Mouse (Mus musculus) CH12.LX (cell line): ENCODE measurements around the gene Sowahc. TPM values are rescaled to one million over a fixed set of nuclear protein-coding genes. Genes with fewer than 3 reads are reported as not detected.

ENCODE experiments used
- DNase-seq: peaks from one replicate; pipeline ENCODE4 v3.0.0-alpha.2; 2013; ENCODE audit errors: extremely low read depth
- H3K27ac ChIP-seq: 2 replicates; pipeline ENCODE4 v1.5.1; 2012; ENCODE audit warnings: low read depth, mild to moderate bottlenecking, control low read depth, moderate library complexity; ENCODE audit not compliant: insufficient read depth
- H3K27me3 ChIP-seq: replicated peaks from 2 replicates; pipeline ENCODE3; 2012; ENCODE audit warnings: inconsistent platforms
- H3K36me3 ChIP-seq, 2 experiments: replicated peaks in 1 of 2; 2 replicates each; pipeline versions ENCODE3 to v1.6.1; 2012; ENCODE audit warnings: inconsistent platforms in 1 of 2, low read length in 1 of 2, mild to moderate bottlenecking in 1 of 2, mixed read lengths in 1 of 2, moderate library complexity in 1 of 2; ENCODE audit not compliant: control insufficient read depth in 1 of 2, insufficient read depth in 1 of 2
- H3K4me1 ChIP-seq, 2 experiments: 2 replicates each; pipeline ENCODE4 v1.6.1; 2012; ENCODE audit warnings: inconsistent platforms in 1 of 2, moderate library complexity in 1 of 2; ENCODE audit not compliant: insufficient read depth in 2 of 2, control insufficient read depth in 1 of 2
- H3K4me2 ChIP-seq: 2 replicates; pipeline ENCODE4 v1.6.1; 2012; ENCODE audit warnings: low read depth, mild to moderate bottlenecking, control low read depth; ENCODE audit not compliant: poor library complexity, insufficient read depth, severe bottlenecking
- H3K4me3 ChIP-seq, 3 experiments: fragments of 150-350 bp in 1 of 3; sonication (generic) in 1 of 3; replicated peaks in 1 of 3; 2 replicates each; pipeline versions ENCODE3 to v1.5.1; 2011 to 2012; ENCODE audit warnings: low read depth in 2 of 3, low read length in 2 of 3, mild to moderate bottlenecking in 2 of 3, moderate library complexity in 2 of 3, control low read depth in 1 of 3, improper control_type of control experiment in 1 of 3, inconsistent platforms in 1 of 3, mixed read lengths in 1 of 3; ENCODE audit not compliant: poor library complexity in 1 of 3
- H3K79me2 ChIP-seq: replicated peaks from 2 replicates; pipeline ENCODE4 v1.6.1; 2012; ENCODE audit warnings: mild to moderate bottlenecking, moderate library complexity; ENCODE audit not compliant: control insufficient read depth, poor library complexity, insufficient read depth, severe bottlenecking; ENCODE audit errors: extremely low read depth
- H3K9ac ChIP-seq: 2 replicates; pipeline ENCODE4 v1.6.1; 2012; ENCODE audit warnings: low read depth, mild to moderate bottlenecking, control low read depth, moderate library complexity; ENCODE audit not compliant: insufficient read depth
- H3K9me3 ChIP-seq: replicated peaks from 2 replicates; pipeline ENCODE3; 2012; ENCODE audit warnings: low read length, inconsistent platforms, mixed read lengths
- CTCF ChIP-seq, 2 experiments: IDR thresholded peaks in 1 of 2; conservative IDR thresholded peaks in 1 of 2; 2 replicates each; pipeline ENCODE4 v1.5.1; 2011 to 2012; ENCODE audit warnings: low read depth in 2 of 2, low read length in 2 of 2, improper control_type of control experiment in 1 of 2, inconsistent platforms in 1 of 2, mild to moderate bottlenecking in 1 of 2, moderate library complexity in 1 of 2
- E2F4 ChIP-seq: IDR thresholded peaks from 2 replicates; pipeline ENCODE4 v1.6.1; 2011; ENCODE audit warnings: low read depth, low read length, improper control_type of control experiment; ENCODE audit not compliant: insufficient replicate concordance
- ELF1 ChIP-seq: IDR thresholded peaks from 2 replicates; pipeline ENCODE4 v1.6.1; 2014; ENCODE audit warnings: low read depth, mild to moderate bottlenecking, inconsistent platforms, low read length, improper control_type of control experiment
- EP300 ChIP-seq: IDR thresholded peaks from 2 replicates; pipeline ENCODE4 v1.6.1; 2011; ENCODE audit warnings: low read length, improper control_type of control experiment
- GABPA ChIP-seq: IDR thresholded peaks from 2 replicates; pipeline ENCODE4 v1.6.1; 2012; ENCODE audit warnings: low read depth, low read length, improper control_type of control experiment, inconsistent platforms; ENCODE audit not compliant: insufficient replicate concordance
- HCFC1 ChIP-seq: IDR thresholded peaks from 2 replicates; pipeline ENCODE4 v1.6.1; 2012; ENCODE audit warnings: low read depth, mild to moderate bottlenecking, inconsistent platforms, low read length, improper control_type of control experiment
- KAT2A ChIP-seq: IDR thresholded peaks from 2 replicates; pipeline ENCODE4 v1.6.1; 2012; ENCODE audit warnings: low read length, improper control_type of control experiment, inconsistent platforms; ENCODE audit not compliant: insufficient replicate concordance
- MAFK ChIP-seq: IDR thresholded peaks from 2 replicates; pipeline ENCODE4 v1.6.1; 2011; ENCODE audit warnings: low read length, improper control_type of control experiment; ENCODE audit not compliant: insufficient replicate concordance
- MAX ChIP-seq: IDR thresholded peaks from 2 replicates; pipeline ENCODE4 v1.6.1; 2011; ENCODE audit warnings: low read length, improper control_type of control experiment
- MAZ ChIP-seq: IDR thresholded peaks from 2 replicates; pipeline ENCODE4 v1.6.1; 2012; ENCODE audit warnings: low read depth, mild to moderate bottlenecking, inconsistent platforms, low read length, improper control_type of control experiment, moderate library complexity
- MXI1 ChIP-seq: IDR thresholded peaks from 2 replicates; pipeline ENCODE4 v1.6.1; 2011; ENCODE audit warnings: mild to moderate bottlenecking, low read depth, low read length, improper control_type of control experiment
- PAX5 ChIP-seq: IDR thresholded peaks from 2 replicates; pipeline ENCODE4 v1.6.1; 2012; ENCODE audit warnings: low read length, inconsistent platforms, mixed read lengths
- POLR2AphosphoS2 ChIP-seq: IDR thresholded peaks from 2 replicates; pipeline ENCODE4 v1.6.1; 2011; ENCODE audit warnings: low read depth, low read length, improper control_type of control experiment
- RCOR1 ChIP-seq: conservative IDR thresholded peaks from 2 replicates; pipeline ENCODE4 v1.6.1; 2012; ENCODE audit warnings: low read depth, mild to moderate bottlenecking, inconsistent platforms, low read length, improper control_type of control experiment
- TBP ChIP-seq: conservative IDR thresholded peaks from 2 replicates; pipeline ENCODE4 v1.6.1; 2011; ENCODE audit warnings: low read depth, low read length, improper control_type of control experiment
- ZC3H11A ChIP-seq: IDR thresholded peaks from 2 replicates; pipeline ENCODE4 v1.6.1; 2012; ENCODE audit warnings: low read depth, mild to moderate bottlenecking, inconsistent platforms, low read length, improper control_type of control experiment
- ZMIZ1 ChIP-seq: IDR thresholded peaks from 2 replicates; pipeline ENCODE4 v1.6.1; 2012; ENCODE audit warnings: low read depth, mild to moderate bottlenecking, inconsistent platforms, low read length, improper control_type of control experiment
- ZNF384 ChIP-seq: IDR thresholded peaks from 2 replicates; pipeline ENCODE4 v1.6.1; 2012; ENCODE audit warnings: low read depth, low read length, improper control_type of control experiment, inconsistent platforms
- dilution Hi-C: fragments of 300-500 bp; cut with MboI; formaldehyde crosslinking; loops from 2 replicates; pipeline ENCODE4 v1.14.3; 2020; ENCODE audit warnings: low sequenced_read_pairs; ENCODE audit not compliant: extremely low pct_unique_long_range_greater_than_20kb, extremely low pct_ligation_motif_present
- in situ Hi-C: fragments of 300-500 bp; cut with MboI; formaldehyde crosslinking; loops from 3 replicates; pipeline ENCODE4 v1.14.3; 2019; ENCODE audit warnings: low sequenced_read_pairs, low pct_ligation_motif_present, low pct_unique_long_range_greater_than_20kb, mixed read lengths
- polyA plus RNA-seq: library from polyadenylated mRNA; unstranded; fragments of >175 nt; gene quantifications from 2 replicates; pipeline ENCODE4 v1.2.1, GENCODE M21; 2012; ENCODE audit warnings: low read depth; ENCODE audit not compliant: insufficient read length
- total RNA-seq, 2 experiments: library from RNA; depleted of rRNA; stranded (reverse); fragments of 300-350 nt in 1 of 2; fragments of >200 nt in 1 of 2; gene quantifications; 2 replicates each; pipeline ENCODE4 v1.2.3; 2012 to 2014

The Sowahc gene
- total and polyA plus RNA-seq, 3 experiments = 19.9 to 50.0 (median 25.9) TPM

- peaks cover 4 to 36% of the 10 kb centered on the region in 2 experiments for H3K4me1 ChIP-seq
- no peak for TF ChIP-seq GABPA
- TF ChIP-seq ELF1 = no peak
- peak in 1 of 2 experiments; percentile 4; a peak in 1 of 4 replicates for TF ChIP-seq CTCF (conservative IDR thresholded peaks at IDR 0.05 in 1 of 2, IDR thresholded peaks at IDR 0.05 in 1 of 2; ENCODE audit: low read depth in 2 of 2, low read length in 2 of 2)
- H3K79me2 ChIP-seq = no peaks in the 10 kb centered on the region
- H3K36me3 ChIP-seq = no peaks in the 10 kb centered on the region
- no peak overlapping the region for H3K9ac ChIP-seq
- no peak for DNase-seq
- no peak overlapping the region for H3K4me2 ChIP-seq
- in situ Hi-C loops (no loop called here), dilution Hi-C loops (no loop called here)
- H3K9me3 ChIP-seq = no peaks in the 10 kb centered on the region
- H3K27me3 ChIP-seq = no peaks in the 10 kb centered on the region
- H3K27ac ChIP-seq = no peak overlapping the region
- no peak overlapping the region for H3K4me3 ChIP-seq
Observed at GRCm38 (mm10) chr10:59268754-59269153, 47.0 kb downstream of the Sowahc start.

GRCm38 (mm10) chr10:59275745-59276144 lies 54.0 kb downstream of the Sowahc start:
- in situ Hi-C loops = loop anchor here (25.0 kb wide), 1 partner anchor 463 kb away; the partner anchor contains the start of gene Sh3rf3
- H3K27ac ChIP-seq = no peak overlapping the region
- no peaks in the 10 kb centered on the region for H3K36me3 ChIP-seq
- no peak for DNase-seq
- H3K4me3 ChIP-seq = no peak overlapping the region
- no peaks in the 10 kb centered on the region for H3K27me3 ChIP-seq
- no peak overlapping the region for H3K9ac ChIP-seq
- TF ChIP-seq ZMIZ1 (no peak), RCOR1 (no peak), PAX5 (no peak), POLR2AphosphoS2 (no peak), MXI1 (no peak), E2F4 (no peak), MAFK (no peak), HCFC1 (no peak), TBP (no peak), KAT2A (no peak), EP300 (no peak), ZNF384 (no peak), ZC3H11A (no peak), MAX (no peak), MAZ (no peak)
- no peak overlapping the region for H3K4me2 ChIP-seq
- H3K4me1 ChIP-seq = peaks cover 2 to 4% of the 10 kb centered on the region in 2 experiments; a peak in 1 of 4 replicates
- dilution Hi-C loops = no loop called here
- H3K9me3 ChIP-seq = no peaks in the 10 kb centered on the region
- no peaks in the 10 kb centered on the region for H3K79me2 ChIP-seq

Other genes with a start within 250 kb of the Sowahc start
- gene Sept10, start 106 bp upstream of the Sowahc start, total RNA-seq (2012; rRNA removed) = 8.5 and 10.3 TPM in 2 replicates
- gene Sept10, start 106 bp upstream of the Sowahc start, total RNA-seq (2014; rRNA removed) = 13.1 and 14.9 TPM in 2 replicates
- gene Sept10, start 106 bp upstream of the Sowahc start, polyA plus RNA-seq = 6.9 and 8.9 TPM in 2 replicates
- gene P4ha1, start 101.3 kb downstream of the Sowahc start, total RNA-seq (2012; rRNA removed) = 52.0 and 87.2 TPM in 2 replicates
- 138 and 141 TPM in 2 replicates for gene P4ha1, start 101.3 kb downstream of the Sowahc start, total RNA-seq (2014; rRNA removed)
- gene P4ha1, start 101.3 kb downstream of the Sowahc start, polyA plus RNA-seq = 38.4 and 39.9 TPM in 2 replicates
- gene Gm10273, start 173.7 kb downstream of the Sowahc start, total RNA-seq (2012; rRNA removed) = 19.6 and 21.6 TPM in 2 replicates
- gene Gm10273, start 173.7 kb downstream of the Sowahc start, total RNA-seq (2014; rRNA removed) = 220 and 268 TPM in 2 replicates
- gene Gm10273, start 173.7 kb downstream of the Sowahc start, polyA plus RNA-seq = 29.6 and 122 TPM in 2 replicates
- gene Pla2g12b, start 181.7 kb downstream of the Sowahc start, total RNA-seq (2012; rRNA removed) = not detected in 2 replicates
- not detected in 2 replicates for gene Pla2g12b, start 181.7 kb downstream of the Sowahc start, total RNA-seq (2014; rRNA removed)
- not detected in 2 replicates for gene Pla2g12b, start 181.7 kb downstream of the Sowahc start, polyA plus RNA-seq
- 1.3 and 4.5 TPM in 2 replicates for gene Oit3, start 219.8 kb downstream of the Sowahc start, total RNA-seq (2012; rRNA removed)
- 4.6 and 7.5 TPM in 2 replicates for gene Oit3, start 219.8 kb downstream of the Sowahc start, total RNA-seq (2014; rRNA removed)
- 3.9 and 7.1 TPM in 2 replicates for gene Oit3, start 219.8 kb downstream of the Sowahc start, polyA plus RNA-seq